Comparison of ENCODE assay signal across 8 mouse cellular contexts in the genomic region with DNA sequence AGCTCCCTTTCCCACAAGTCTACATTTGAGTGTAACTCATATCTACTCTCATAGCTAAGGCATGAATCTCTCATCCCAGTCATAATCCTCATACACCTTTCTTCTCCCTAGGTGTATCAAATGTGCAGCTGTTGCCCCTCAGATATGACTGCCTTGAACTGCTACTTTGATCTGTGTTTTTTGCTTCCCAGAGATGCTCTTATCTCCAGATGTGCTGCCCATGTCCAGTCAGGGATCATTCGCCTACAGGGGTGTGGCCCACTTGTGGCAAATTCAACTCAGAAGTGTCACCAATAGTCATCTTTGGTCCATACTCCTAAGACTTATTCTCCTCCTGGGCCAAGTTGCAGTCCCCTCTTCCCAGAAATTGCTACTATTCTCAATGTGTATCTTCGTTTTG. TPM values are rescaled to one million over a fixed set of nuclear protein-coding genes. Genes with fewer than 3 reads are reported as not detected.
A peak's percentile ranks its signal among the peaks of the same experiment; 100 is the strongest.
DNase-seq lines count a peak whose midpoint lies in the region; ATAC-seq and TF ChIP-seq lines count a peak whose summit lies in the region.

No protein-coding gene starts in this region.

- 13% methylated on average over 2 of the region's 2 CpGs for WGBS in lung, embryonic 15.5 days
- WGBS in limb, embryonic 11.5 days: 30% methylated on average over 2 of the region's 2 CpGs
- 23% methylated on average over 2 of the region's 2 CpGs for WGBS in neural tube, embryonic 15.5 days

- H3K9ac ChIP-seq in lung, embryonic 15.5 days: peak overlapping the region; percentile 75
- peak overlapping the region; percentile 78 for H3K9ac ChIP-seq in limb, embryonic 11.5 days (ENCODE audit: low read length)
- peak overlapping the region; percentile 75 for H3K9ac ChIP-seq in neural tube, embryonic 15.5 days (replicated peaks)

- peaks cover 6% of the 10 kb centered on the region for H3K4me1 ChIP-seq in lung, embryonic 15.5 days
- H3K4me1 ChIP-seq in embryonic fibroblast, embryonic 13.5 days (ENCODE audit: control insufficient read depth, insufficient read depth, low read length): no peaks in the 10 kb centered on the region
- H3K4me1 ChIP-seq in limb, embryonic 11.5 days (ENCODE audit: control insufficient read depth, insufficient read depth, low read length): no peaks in the 10 kb centered on the region
- H3K4me1 ChIP-seq in neural tube, embryonic 15.5 days: peaks cover 8% of the 10 kb centered on the region; the same call in 1 of the 2 replicates

- no peaks in the 10 kb centered on the region for H3K9me3 ChIP-seq in lung, embryonic 15.5 days
- no peaks in the 10 kb centered on the region for H3K9me3 ChIP-seq in limb, embryonic 11.5 days (ENCODE audit: control insufficient read depth, low read length)
- H3K9me3 ChIP-seq in neural tube, embryonic 15.5 days (replicated peaks): no peaks in the 10 kb centered on the region

- peak overlapping the region; percentile 78 for H3K4me2 ChIP-seq in lung, embryonic 15.5 days
- H3K4me2 ChIP-seq in limb, embryonic 11.5 days (ENCODE audit: low read depth, severe bottlenecking): peak overlapping the region; percentile 76
- peak overlapping the region; percentile 67 for H3K4me2 ChIP-seq in neural tube, embryonic 15.5 days

- no peaks in the 10 kb centered on the region for H3K27me3 ChIP-seq in lung, embryonic 15.5 days
- no peaks in the 10 kb centered on the region for H3K27me3 ChIP-seq in limb, embryonic 11.5 days (ENCODE audit: control insufficient read depth, insufficient read depth, low read length)
- no peaks in the 10 kb centered on the region for H3K27me3 ChIP-seq in neural tube, embryonic 15.5 days (replicated peaks)

- no peak for TF ChIP-seq CTCF in embryonic fibroblast, embryonic 13.5 days (IDR thresholded peaks at IDR 0.05; ENCODE audit: borderline replicate concordance, insufficient read depth, low read length)

- peak overlapping the region; percentile 89; the same call in 1 of the 2 replicates for H3K27ac ChIP-seq in lung, embryonic 15.5 days
- no peak overlapping the region for H3K27ac ChIP-seq in embryonic fibroblast, embryonic 13.5 days (ENCODE audit: insufficient read depth, low read length)
- peak overlapping the region; percentile 62; the same call in 1 of the 2 replicates for H3K27ac ChIP-seq in limb, embryonic 11.5 days (replicated peaks; ENCODE audit: low read depth, low read length)
- H3K27ac ChIP-seq in neural tube, embryonic 15.5 days (replicated peaks): peak overlapping the region; percentile 95

- ATAC-seq in lung, embryonic 15.5 days (ENCODE audit: borderline replicate concordance, extremely low read depth, low FRiP score, low TSS enrichment): no peak
- ATAC-seq in limb, embryonic 11.5 days (ENCODE audit: insufficient number of reproducible peaks, low FRiP score, low TSS enrichment, low read depth): 0 out of 2 replicates have a peak, but pooled peaks have one; percentile 0
- ATAC-seq in neural tube, embryonic 15.5 days (ENCODE audit: low FRiP score): no peak; the same call in 1 of the 2 replicates

- DNase-seq in lung, postnatal 14 days: no peak
- DNase-seq in limb, embryonic 11.5 days (ENCODE audit: low spot score): no peak
- DNase-seq in adipocyte (ENCODE audit: low spot score): no peak
- DNase-seq in cerebellum, adult 9-10 months: no peak
- no peak for DNase-seq in adrenal gland, postnatal 10 days

- no peak for TF ChIP-seq POLR2A in embryonic fibroblast, embryonic 13.5 days (IDR thresholded peaks at IDR 0.05; ENCODE audit: low read depth, low read length)

- H3K4me3 ChIP-seq in lung, embryonic 15.5 days: peak overlapping the region; percentile 79
- H3K4me3 ChIP-seq in embryonic fibroblast, embryonic 13.5 days (ENCODE audit: insufficient read depth, low read length): peak overlapping the region; percentile 76
- peak overlapping the region; percentile 52 for H3K4me3 ChIP-seq in limb, embryonic 11.5 days (ENCODE audit: low read depth, low read length)
- peak overlapping the region; percentile 78 for H3K4me3 ChIP-seq in neural tube, embryonic 15.5 days (replicated peaks)

- peaks cover 44% of the 10 kb centered on the region for H3K36me3 ChIP-seq in lung, embryonic 15.5 days
- peaks cover 11% of the 10 kb centered on the region for H3K36me3 ChIP-seq in limb, embryonic 11.5 days (ENCODE audit: control insufficient read depth, insufficient read depth, low read length)
- H3K36me3 ChIP-seq in neural tube, embryonic 15.5 days: peaks cover 40% of the 10 kb centered on the region

RNA-seq across cellular contexts. Expression of gene Zswim9, which starts 0.7 kb away (rescaled TPM):
- 8.5 and 10.0 TPM in 2 replicates for polyA plus RNA-seq in lung, embryonic 15.5 days (2015; fragmentation: Nextera tagmentation; extraction: Ambion mirVana)
- 6.5 and 9.0 TPM in 2 replicates for polyA plus RNA-seq in embryonic fibroblast, embryonic 13.5 days (2011; ENCODE audit: insufficient read length, low read depth, missing spikeins)
- 5.1 and 5.8 TPM in 2 replicates for polyA plus RNA-seq in limb, embryonic 11.5 days (2014; fragmentation: Nextera tagmentation; extraction: Ambion mirVana)
- 9.4 and 9.6 TPM in 2 replicates for polyA plus RNA-seq in neural tube, embryonic 15.5 days (2015; fragmentation: Nextera tagmentation; extraction: Ambion mirVana)
- total RNA-seq in adrenal gland, postnatal 10 days (2021): 10 to 100 TPM in 1 of 2 experiments, 1 to 10 TPM in 1; 6.1 to 10.3 TPM

RNA-seq across cellular contexts. Expression of gene Lig1, which starts 0.8 kb away (rescaled TPM):
- polyA plus RNA-seq in lung, embryonic 15.5 days (2015; fragmentation: Nextera tagmentation; extraction: Ambion mirVana): 101 and 113 TPM in 2 replicates
- polyA plus RNA-seq in embryonic fibroblast, embryonic 13.5 days (2011; ENCODE audit: insufficient read length, low read depth, missing spikeins): 29.9 and 37.1 TPM in 2 replicates
- 173 and 185 TPM in 2 replicates for polyA plus RNA-seq in limb, embryonic 11.5 days (2014; fragmentation: Nextera tagmentation; extraction: Ambion mirVana)
- polyA plus RNA-seq in neural tube, embryonic 15.5 days (2015; fragmentation: Nextera tagmentation; extraction: Ambion mirVana): 29.5 and 48.4 TPM in 2 replicates
- 10 to 100 TPM; 26.0 to 34.7 TPM for total RNA-seq in adrenal gland, postnatal 10 days (2021)

RNA-seq across cellular contexts. Expression of gene Pla2g4c, which starts 46.6 kb away (rescaled TPM):
- 1.3 and 1.4 TPM in 2 replicates for polyA plus RNA-seq in lung, embryonic 15.5 days (2015; fragmentation: Nextera tagmentation; extraction: Ambion mirVana)
- polyA plus RNA-seq in embryonic fibroblast, embryonic 13.5 days (2011; ENCODE audit: insufficient read length, low read depth, missing spikeins): 0.48 and 1.1 TPM in 2 replicates
- polyA plus RNA-seq in limb, embryonic 11.5 days (2014; fragmentation: Nextera tagmentation; extraction: Ambion mirVana): 1.8 and 1.9 TPM in 2 replicates
- polyA plus RNA-seq in neural tube, embryonic 15.5 days (2015; fragmentation: Nextera tagmentation; extraction: Ambion mirVana): 0.69 and 0.72 TPM in 2 replicates
- under 1 TPM; 0.21 to 0.58 TPM for total RNA-seq in adrenal gland, postnatal 10 days (2021)
